Mouse (Mus musculus): ENCODE measurements around the gene Tapbp.

The Tapbp gene

GRCm38 (mm10) chr17:33968927-33969326, 53.2 kb downstream of the Tapbp start:
- DNase-seq: no peak

- peak; percentile 36 for DNase-seq
These were observed 53.7 kb downstream of the Tapbp start for GRCm38 (mm10) chr17:33969394-33969793.

GRCm38 (mm10) chr17:33972691-33973090, 57.0 kb downstream of the Tapbp start:
- DNase-seq: peak; percentile 45

- peak; percentile 41 for DNase-seq
These were observed 57.9 kb downstream of the Tapbp start for GRCm38 (mm10) chr17:33973572-33973971.

- no peak for DNase-seq
These were observed 62.3 kb downstream of the Tapbp start for GRCm38 (mm10) chr17:33977861-33978557.

- DNase-seq: peak; percentile 84
These were observed 62.9 kb downstream of the Tapbp start for GRCm38 (mm10) chr17:33978631-33979031.
